Mouse (Mus musculus): ENCODE measurements around the gene Rhd.
"Not testable (repeated sequence)": the region's sequence is repeated elsewhere in the genome, so short reads cannot be mapped to it uniquely, and the experiment has no call there.

Gene Rhd

GRCm38 (mm10) chr4:134911406-134911805, 47.1 kb downstream of the Rhd start:
- not testable (repeated sequence) for DNase-seq (ENCODE audit: low spot score in 2 of 2)

- DNase-seq (ENCODE audit: low spot score in 2 of 2) = peak; percentile 49 to 75
These were observed 49.1 kb downstream of the Rhd start for GRCm38 (mm10) chr4:134913413-134913812.

DNA sequence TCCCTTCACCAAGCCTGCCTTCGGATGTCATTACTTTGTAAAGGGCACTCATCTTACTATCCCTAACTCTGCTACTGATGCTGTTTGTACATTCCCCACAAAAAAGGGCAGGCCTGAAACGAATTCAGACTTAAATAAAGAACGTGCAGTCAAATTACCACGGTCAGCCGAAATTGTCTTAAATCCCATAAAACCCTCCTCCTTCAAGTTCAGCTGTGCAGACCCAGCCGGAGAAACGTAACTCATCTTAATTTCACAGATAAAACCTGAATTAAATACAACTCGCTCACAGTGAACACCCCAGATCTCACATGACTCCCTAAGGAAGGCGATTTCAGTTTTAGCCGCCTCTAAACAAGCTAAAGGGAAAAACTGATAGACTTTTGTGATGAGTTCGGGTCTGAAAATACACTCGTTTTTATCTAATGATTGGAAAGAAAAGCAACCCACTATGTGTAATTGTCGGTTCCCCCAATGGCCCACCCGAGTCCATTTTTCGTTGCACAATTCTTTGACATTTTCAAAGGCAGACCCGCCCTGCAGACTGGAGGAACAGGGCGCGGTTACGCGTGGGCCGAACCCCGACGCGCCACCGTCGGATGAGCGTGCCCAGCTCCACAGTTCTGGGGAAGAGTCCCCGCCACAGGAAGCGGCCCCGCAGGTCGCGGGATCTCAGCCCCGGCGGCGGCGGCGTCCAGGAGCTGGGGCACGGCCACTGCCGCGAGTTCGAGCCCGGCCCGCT, 50.0 kb downstream of the Rhd start:
- no peak for DNase-seq (ENCODE audit: low spot score in 2 of 2)

DNA sequence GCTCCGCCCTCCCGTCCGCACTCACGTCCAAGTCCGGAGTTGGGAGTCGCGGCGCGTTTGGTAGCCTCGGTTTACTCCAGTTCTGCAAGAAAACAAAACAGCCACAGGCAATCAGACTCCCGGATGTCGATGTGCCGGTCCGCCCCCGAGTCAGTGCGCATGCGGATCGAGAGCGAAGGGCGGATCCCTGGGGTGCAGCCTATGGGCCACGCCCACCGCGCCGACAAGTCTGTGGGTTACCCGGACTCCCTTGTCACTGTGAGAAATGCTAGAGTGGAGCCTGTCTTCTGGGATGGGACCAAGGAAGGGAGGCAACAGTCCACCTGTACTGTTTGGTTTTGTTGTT, 50.5 kb downstream of the Rhd start, which contains the start of gene Tmem50a:
TSS of gene Tmem50a (minus strand) at position 161 of the 346 bp plus-strand sequence.
- peak; percentile 78 to 88 for DNase-seq (ENCODE audit: low spot score in 2 of 2)

DNA sequence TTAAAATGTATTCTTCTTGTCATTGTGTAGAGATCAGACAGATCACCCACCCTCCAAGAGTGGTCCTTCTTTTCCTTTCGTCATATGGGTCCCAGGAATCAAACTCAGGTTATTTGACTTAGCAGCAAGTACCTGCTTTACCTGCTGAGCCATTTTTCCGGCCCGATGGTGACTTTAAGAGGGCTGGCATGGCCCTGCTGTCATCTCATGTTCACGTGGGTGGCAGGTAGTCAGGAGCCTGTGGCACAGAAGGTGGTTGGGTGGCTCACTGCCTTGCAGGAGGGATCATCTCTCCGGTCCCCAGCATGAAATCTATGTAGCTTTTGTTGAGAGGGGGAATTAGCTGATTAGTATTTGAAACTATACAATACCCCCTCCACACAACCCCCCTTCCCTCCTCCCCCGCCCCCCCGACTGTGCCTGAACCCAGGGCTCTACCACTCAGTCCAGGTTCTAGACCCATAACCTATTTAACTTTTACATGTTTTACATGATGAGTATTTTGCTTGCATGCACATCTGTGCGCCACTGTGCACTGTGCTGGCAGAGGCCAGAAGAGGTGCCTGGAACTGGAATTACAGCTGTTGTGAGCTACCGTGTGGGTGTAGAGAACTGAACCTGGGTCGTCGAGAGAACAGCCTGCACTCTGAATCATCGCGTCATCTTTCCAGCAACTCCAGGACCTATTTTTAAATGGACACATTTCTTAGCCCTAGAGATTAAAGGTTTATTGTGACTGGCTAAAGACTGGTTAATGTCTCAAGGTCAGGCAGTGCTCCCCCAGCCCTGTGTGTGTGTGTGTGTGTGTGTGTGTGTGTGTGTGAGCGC, 51.1 kb downstream of the Rhd start:
- DNase-seq (ENCODE audit: low spot score in 2 of 2) = no peak

DNA sequence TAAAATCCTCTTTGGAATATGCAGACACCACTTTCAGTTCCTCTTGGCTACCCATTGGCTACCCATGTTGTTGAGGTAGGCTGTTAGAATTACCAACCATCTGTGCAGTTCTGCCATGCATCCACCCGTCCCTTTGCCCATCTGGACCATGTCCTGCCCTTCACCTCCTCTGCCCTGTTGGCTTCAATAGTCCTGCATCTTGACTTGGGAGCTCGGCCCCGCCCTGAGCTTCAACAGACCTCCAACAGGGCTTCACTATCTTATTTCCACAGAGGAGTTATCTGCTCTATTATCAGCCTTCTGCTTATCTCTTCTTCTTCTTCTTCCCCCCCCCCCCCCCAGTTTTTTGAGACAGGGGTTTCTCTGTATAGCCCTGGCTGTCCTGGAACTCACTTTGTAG, 52.9 kb downstream of the Rhd start:
- no peak for DNase-seq (ENCODE audit: low spot score in 2 of 2)

DNA sequence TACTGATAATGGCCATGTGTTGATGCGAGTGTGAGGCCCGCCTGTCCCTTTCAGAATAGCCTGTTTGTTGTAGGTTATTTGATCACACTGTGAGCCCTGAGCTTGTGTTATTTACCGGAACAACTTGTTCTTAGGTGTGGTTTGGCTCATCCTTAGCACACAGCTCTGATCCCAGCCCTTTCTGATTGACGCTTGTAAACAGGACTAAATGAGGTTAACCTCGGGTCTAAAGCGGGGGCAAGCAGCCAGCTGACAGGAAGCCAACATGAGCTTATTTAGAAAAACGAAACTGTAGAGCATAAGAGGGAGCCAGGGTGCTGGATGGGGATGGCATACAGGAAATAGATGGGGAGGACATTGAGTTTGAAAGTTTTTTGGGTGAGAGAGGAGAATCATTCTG, 54.0 kb downstream of the Rhd start:
- DNase-seq (ENCODE audit: low spot score in 2 of 2) = no peak

- no peak for DNase-seq (ENCODE audit: low spot score in 2 of 2)
These were observed 55.6 kb downstream of the Rhd start for GRCm38 (mm10) chr4:134919733-134920540.

DNA sequence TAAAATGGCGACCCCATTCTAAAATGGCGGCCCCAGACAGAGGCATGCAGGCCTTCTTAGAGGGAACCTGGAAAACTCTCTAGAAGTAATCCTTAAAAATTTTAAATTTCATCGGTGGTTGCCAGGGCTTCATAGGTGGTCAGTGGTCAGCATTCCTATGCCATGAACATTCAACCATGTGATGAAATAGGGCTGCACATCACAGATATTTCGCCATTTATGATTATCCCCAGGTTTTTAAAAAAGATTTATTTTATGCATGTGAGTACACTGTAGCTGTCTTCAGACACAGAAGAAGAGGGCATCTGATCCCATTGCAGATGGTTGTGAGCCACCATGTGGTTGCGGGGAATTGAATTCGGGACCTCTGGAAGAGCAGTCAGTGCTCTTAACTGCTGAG, 56.3 kb downstream of the Rhd start:
- DNase-seq (ENCODE audit: low spot score in 2 of 2) = no peak

DNA sequence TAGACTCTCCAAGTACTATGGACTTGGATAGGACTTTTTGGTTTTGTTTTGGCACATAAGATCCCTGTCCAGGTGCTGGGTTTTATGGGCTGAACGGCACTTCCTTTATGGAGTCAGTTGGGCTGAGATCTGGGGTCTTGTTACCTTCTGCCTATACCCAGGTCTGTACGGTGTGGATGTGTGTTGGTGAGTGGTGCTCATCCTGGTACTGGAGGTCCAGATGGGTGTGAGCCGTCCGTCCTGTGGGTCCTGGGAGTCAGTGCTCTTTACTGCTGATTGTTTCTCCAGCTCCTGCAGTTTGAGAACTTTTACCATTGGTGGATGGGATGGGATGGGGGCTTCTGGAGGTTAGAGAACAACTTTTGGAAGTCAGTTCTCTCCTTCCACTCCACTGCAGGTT, 57.4 kb downstream of the Rhd start:
- DNase-seq (ENCODE audit: low spot score in 2 of 2) = no peak

DNA sequence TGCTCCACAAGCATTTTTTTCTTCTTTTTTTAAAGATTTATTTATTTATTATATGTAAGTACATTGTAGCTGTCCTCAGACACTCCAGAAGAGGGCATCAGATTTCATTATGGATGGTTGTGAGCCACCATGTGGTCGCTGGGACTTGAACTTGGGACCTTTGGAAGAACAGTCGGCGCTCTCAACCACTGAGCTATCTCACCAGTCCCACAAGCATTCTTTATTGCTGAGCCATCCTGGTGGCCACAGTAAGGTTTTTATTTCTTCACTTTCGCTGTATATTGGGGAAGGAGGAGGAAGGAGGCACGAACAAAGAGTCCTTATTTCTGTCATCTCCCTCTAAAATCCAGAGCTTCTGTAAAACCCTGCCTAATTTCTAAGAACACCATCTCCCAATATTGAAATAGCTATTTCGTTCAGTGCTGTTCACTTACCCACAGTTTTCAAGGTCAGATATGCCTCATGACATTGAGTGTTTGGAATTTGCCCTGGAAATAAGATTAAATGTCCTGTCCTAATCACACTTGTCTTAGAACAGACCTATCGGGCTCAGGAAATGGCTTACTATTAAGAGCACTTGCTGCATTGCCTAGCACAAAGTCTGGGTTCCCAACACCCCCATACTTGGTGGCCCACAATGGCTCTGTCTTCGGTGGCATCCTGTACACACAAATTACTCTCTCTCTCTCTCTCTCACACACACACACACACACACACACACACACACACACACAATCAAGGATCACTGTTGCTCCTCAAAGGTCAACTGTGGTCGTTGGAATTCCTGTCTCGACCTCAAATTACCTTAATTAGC, 58.0 kb downstream of the Rhd start:
- no peak for DNase-seq (ENCODE audit: low spot score in 2 of 2)

DNA sequence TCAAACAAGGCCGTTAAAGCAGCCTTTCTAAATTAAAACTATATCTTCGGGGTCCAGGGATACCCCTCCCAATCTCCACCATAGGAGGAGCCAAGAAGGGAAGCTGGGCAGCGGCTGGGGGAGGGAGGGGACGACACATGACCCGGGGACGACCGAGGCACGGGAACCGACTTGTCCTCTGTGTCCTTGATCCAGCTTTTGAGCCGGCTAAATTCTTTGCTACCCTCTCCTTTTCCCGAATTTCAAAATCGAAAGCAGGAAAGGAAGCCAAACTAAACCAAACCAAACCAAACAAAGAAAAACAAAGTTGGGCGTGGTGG, 58.5 kb downstream of the Rhd start:
- peak in 1 of 2 experiments; percentile 66 for DNase-seq (ENCODE audit: low spot score in 2 of 2)

DNA sequence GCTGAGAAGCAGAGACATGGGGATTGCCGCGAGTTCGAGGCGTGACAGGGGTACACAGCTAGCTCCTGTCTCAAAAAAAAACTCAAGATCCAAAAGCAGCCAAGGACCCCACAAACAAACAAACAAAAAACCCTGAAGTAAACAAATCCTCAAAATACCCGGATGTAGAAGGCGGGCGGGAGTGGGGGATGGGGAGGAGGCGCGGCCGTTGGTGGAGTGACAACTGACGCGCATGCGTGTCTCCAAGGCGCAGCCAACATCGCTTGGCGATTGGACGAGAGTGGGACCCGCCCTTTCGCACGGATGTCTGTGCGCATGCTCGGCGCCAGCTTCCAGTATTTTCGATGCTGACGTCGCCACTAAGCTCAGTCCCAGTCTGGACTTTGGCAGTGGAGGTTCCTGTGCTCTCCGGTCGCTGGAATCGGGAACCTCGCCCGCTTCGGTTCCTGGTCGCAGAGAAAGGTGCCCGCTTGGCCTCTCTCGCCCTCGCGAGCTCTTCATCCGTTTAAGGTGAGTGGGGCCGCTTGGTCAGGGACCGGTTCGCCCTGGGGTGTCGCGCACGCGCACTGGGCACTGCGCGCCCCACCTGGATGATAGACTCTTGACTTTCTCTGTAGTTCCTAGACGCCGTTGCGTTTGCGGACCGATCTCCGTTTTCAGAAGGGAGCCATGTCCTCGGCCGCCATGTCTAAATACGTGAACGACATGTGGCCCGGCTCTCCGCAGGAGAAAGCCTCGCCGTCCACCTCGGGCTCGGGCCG, 59.1 kb downstream of the Rhd start, which contains the start of gene Rsrp1:
TSS of gene Rsrp1 (plus strand) at position 335 of the 761 bp plus-strand sequence.
- DNase-seq (ENCODE audit: low spot score in 2 of 2) = peak; percentile 95 to 98

- DNase-seq (ENCODE audit: low spot score in 2 of 2) = peak in 1 of 2 experiments; percentile 48
These were observed 59.8 kb downstream of the Rhd start for GRCm38 (mm10) chr4:134924019-134924741.

DNA sequence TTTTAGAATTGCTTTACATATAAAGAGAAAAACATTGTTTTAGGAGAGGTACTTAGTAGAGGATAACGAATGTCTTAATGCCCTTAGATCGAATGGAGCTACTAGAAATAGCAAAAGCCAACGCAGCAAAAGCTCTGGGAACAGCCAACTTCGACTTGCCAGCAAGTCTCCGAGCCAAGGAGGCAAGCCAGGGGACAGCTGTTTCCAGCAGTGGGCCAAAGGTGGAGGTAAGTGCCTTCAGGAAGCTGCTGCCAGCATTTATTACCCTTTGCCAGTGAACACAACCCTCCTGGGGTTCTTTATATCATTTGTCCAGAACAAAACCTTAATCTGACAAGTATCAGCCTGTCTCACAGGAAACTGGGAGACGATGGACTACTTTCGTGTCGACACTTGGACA, 60.9 kb downstream of the Rhd start:
- DNase-seq (ENCODE audit: low spot score in 2 of 2) = no peak

GRCm38 (mm10) chr4:134927815-134928463, 63.6 kb downstream of the Rhd start:
- DNase-seq (ENCODE audit: low spot score in 2 of 2) = no peak

GRCm38 (mm10) chr4:134928464-134928836, 64.1 kb downstream of the Rhd start:
- no peak for DNase-seq (ENCODE audit: low spot score in 2 of 2)

DNA sequence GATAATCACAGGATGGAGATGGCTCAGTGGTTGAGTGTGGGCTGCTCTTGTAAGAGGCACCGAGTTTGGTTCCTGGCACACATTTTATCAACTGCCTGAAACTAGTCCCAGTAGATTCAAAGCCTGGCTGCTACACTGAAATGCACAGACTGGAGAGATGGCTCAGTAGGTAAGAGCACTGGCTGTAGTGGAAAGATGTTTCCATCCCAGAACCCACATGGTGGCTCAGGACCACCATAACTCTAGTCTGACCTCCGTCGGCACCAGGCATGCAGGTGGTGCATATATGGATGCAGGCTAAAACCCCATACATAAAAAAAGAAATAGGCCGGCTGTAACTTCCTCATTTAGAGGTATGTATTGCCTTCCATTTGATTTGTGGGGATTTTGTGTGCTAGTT, 65.2 kb downstream of the Rhd start:
- DNase-seq (ENCODE audit: low spot score in 2 of 2) = no peak

- no peak for DNase-seq (ENCODE audit: low spot score in 2 of 2)
These were observed 65.9 kb downstream of the Rhd start for GRCm38 (mm10) chr4:134930190-134930589.

Data from cerebellum, postnatal 4 days (tissue).